Mouse (Mus musculus) kidney, adult 2 months (tissue): ENCODE results near the gene Npas1. TPM values are rescaled to one million over a fixed set of nuclear protein-coding genes. Genes with fewer than 3 reads are reported as not detected.

Source experiments
- DNase-seq: peaks from one replicate; pipeline ENCODE4 v3.0.0; 2021
- H3K27ac ChIP-seq: fragments of 200-500 bp; 2 replicates; pipeline ENCODE4 v1.5.1; 2012; ENCODE audit warnings: low read depth, low read length, control low read depth, inconsistent platforms; ENCODE audit not compliant: insufficient read depth
- H3K27me3 ChIP-seq: fragments of 200-500 bp; replicated peaks from 2 replicates; pipeline ENCODE4 v1.6.1; 2012; ENCODE audit warnings: mild to moderate bottlenecking, moderate library complexity, low read length, inconsistent platforms; ENCODE audit not compliant: control insufficient read depth, insufficient read depth
- H3K36me3 ChIP-seq: fragments of 200-500 bp; 2 replicates; pipeline ENCODE4 v1.6.1; 2012; ENCODE audit warnings: mild to moderate bottlenecking, moderate library complexity, low read length, inconsistent platforms; ENCODE audit not compliant: control insufficient read depth, insufficient read depth
- H3K4me1 ChIP-seq: fragments of 200-500 bp; 2 replicates; pipeline ENCODE4 v1.6.1; 2011; ENCODE audit warnings: low read length; ENCODE audit not compliant: control insufficient read depth, insufficient read depth
- H3K4me3 ChIP-seq: fragments of 200-500 bp; 2 replicates; pipeline ENCODE4 v1.5.1; 2011; ENCODE audit warnings: mild to moderate bottlenecking, low read depth, low read length, control low read depth; ENCODE audit not compliant: insufficient read depth
- CTCF ChIP-seq: fragments of 200-500 bp; conservative IDR thresholded peaks from 2 replicates; pipeline ENCODE4 v1.5.1; 2011; ENCODE audit warnings: low read depth, mild to moderate bottlenecking, control low read depth, low read length, moderate library complexity, mixed read lengths; ENCODE audit not compliant: insufficient read depth, insufficient read length
- POLR2A ChIP-seq: fragments of 200-500 bp; IDR thresholded peaks from one replicate; pipeline ENCODE4 v1.6.1; 2011; ENCODE audit warnings: low read depth, low read length, control low read depth
- WGBS: fragments of 180-500 bp; shearing (Covaris S2); methylation state at CpG from one replicate; pipeline ENCODE4 v1.1.7; 2018; 5-methylcytosine and 5-hydroxymethylcytosine counted together
- polyA plus RNA-seq: library from polyadenylated mRNA; depleted of rRNA; stranded (reverse); fragments of >200 nt; gene quantifications from 2 replicates; pipeline ENCODE4 v1.2.3, GENCODE M21; 2012

The Npas1 gene
- polyA plus RNA-seq, 1 experiment, result not detected

DNA sequence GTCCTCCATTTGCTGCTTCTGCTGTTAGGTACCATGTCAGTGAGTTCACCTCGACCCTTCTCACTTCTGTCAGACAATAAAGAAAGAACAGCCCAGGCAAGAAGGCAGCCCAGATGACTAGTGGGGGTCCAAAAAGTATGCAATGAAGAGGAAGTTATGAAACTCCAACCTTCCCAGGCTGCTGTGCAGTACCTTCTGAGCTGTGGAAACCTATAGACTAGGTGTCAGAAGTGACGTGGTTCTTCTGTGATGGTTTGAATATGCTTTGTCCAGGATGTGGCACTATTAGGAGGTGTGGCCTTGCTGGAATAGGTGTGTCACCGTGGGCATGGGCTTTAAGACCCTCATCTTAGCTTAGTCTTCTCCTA is 27.7 kb upstream of the Npas1 start:
- 90% methylated on average over 3 of the region's 3 CpGs for WGBS
- Histone ChIP-seq H3K4me3 (no peak overlapping the region), H3K27me3 (no peaks in the 10 kb centered on the region), H3K36me3 (no peaks in the 10 kb centered on the region; the same call in 1 of the 2 replicates), H3K4me1 (0 out of 2 replicates have a peak, but pooled peaks cover 5% of the 10 kb centered on the region), H3K27ac (no peak overlapping the region)
- no peak for TF ChIP-seq CTCF
- TF ChIP-seq POLR2A, result no peak
- DNase-seq, result no peak

DNA sequence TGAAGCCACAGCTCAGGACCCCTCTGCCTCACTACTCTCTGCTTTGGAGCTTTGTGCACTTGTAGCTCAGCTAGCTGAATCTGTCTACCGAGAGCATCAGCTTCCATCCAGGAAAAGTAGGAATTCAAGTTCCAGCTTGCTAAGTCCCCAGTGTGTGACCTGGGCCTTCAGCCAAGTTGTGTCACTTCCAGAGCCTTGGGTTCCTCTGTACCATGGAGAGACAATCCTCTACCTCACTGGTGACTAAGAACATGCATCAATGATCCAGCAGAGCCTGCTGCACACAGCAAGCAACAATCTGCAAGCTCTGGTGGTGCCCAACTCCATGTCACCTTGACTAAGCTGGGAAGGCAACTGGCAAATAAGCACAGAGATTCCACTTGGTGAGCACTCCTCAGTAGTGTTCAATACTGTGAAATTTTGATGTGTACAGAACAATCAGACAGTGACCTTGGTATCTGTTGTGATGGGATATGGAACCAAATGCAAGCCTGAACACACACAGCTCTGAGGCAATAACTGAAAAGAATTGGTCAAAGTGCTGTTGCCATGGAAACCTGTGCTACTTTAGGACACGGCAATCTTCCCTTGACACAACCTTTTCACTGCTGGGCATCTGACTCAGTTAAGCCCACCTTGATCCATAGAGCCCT is 27.2 kb upstream of the Npas1 start:
- Histone ChIP-seq H3K4me3 (no peak overlapping the region), H3K27me3 (no peaks in the 10 kb centered on the region), H3K27ac (no peak overlapping the region), H3K36me3 (no peaks in the 10 kb centered on the region; the same call in 1 of the 2 replicates), H3K4me1 (0 out of 2 replicates have a peak, but pooled peaks cover 5% of the 10 kb centered on the region)
- DNase-seq, result peak; percentile 46
- 35% methylated on average over 2 of the region's 2 CpGs for WGBS
- TF ChIP-seq POLR2A (no peak), CTCF (no peak)

DNA sequence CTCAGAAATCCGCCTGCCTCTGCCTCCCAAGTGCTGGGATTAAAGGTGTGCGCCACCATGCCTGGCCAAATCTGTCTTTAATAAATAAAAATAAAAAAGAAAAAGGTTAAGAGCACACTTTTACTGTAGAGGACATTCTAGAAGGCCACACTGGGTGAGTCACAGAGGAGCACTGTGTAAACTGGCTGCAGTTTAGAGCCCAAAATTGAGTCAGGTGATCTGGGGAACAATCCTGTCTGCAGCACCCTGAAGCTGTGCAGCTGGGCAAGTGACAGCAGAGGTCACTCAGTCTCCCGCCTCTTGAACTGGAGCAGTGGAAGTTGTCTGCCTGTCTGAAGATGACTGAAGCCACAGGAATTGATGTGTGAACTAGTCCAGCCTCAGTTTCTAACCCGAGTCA is 24.0 kb upstream of the Npas1 start:
- Histone ChIP-seq H3K4me3 (no peak overlapping the region), H3K27me3 (no peaks in the 10 kb centered on the region), H3K4me1 (0 out of 2 replicates have a peak, but pooled peaks cover 5% of the 10 kb centered on the region), H3K36me3 (no peaks in the 10 kb centered on the region; the same call in 1 of the 2 replicates), H3K27ac (no peak overlapping the region)
- no peak for TF ChIP-seq CTCF
- no peak for TF ChIP-seq POLR2A
- 85% methylated on average over 4 of the region's 4 CpGs for WGBS
- DNase-seq, result no peak

DNA sequence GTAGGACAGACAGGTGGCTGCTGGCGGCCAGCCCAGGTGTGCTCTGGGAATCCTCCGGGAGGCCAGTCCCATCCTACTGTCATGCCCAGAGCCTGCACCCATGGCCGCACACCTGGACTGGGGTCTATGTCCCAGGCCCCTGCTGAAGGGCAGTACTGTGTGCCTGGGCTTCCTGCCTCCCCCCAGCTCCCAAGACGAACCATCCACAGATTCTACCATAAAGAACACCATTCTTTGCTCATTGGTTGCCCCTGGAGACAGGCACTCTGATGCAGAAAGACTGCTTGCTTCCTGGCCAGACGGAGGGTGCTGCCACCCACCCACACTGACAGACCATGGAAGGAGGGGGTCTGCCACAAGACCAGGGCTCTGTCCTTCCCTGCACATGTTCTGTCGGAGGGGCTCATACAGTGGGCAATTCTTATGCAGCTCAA is 22.2 kb upstream of the Npas1 start:
- Histone ChIP-seq H3K27ac (no peak overlapping the region), H3K4me3 (no peak overlapping the region), H3K27me3 (no peaks in the 10 kb centered on the region), H3K4me1 (0 out of 2 replicates have a peak, but pooled peaks cover 4% of the 10 kb centered on the region), H3K36me3 (no peaks in the 10 kb centered on the region)
- TF ChIP-seq POLR2A (no peak), CTCF (no peak)
- 90% methylated on average over 6 of the region's 6 CpGs for WGBS
- DNase-seq, result no peak

DNA sequence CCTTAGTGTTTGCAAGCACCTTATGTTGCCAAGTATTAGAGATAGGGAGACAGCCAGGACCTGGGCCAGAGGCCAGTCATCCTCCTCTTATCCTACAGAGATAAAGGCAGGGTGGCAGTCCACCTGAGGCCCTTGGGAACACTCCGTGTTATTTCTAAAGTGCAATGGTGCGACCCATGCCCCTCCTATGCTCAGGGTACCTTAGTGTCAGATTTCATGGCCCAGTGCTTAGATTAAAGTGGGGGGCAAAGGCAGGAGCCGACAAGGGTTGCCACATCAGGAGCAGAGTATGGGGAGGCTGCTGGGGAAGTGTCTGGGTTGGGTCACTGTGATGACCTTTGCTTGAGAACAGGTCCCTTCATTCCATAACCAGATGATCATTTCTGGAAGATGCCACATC is 18.7 kb upstream of the Npas1 start:
- Histone ChIP-seq H3K27ac (no peak overlapping the region), H3K27me3 (no peaks in the 10 kb centered on the region), H3K4me1 (no peaks in the 10 kb centered on the region), H3K36me3 (no peaks in the 10 kb centered on the region), H3K4me3 (no peak overlapping the region)
- WGBS, result 65% methylated on average over 3 of the region's 3 CpGs
- DNase-seq, result no peak
- TF ChIP-seq POLR2A (no peak), CTCF (no peak)

DNA sequence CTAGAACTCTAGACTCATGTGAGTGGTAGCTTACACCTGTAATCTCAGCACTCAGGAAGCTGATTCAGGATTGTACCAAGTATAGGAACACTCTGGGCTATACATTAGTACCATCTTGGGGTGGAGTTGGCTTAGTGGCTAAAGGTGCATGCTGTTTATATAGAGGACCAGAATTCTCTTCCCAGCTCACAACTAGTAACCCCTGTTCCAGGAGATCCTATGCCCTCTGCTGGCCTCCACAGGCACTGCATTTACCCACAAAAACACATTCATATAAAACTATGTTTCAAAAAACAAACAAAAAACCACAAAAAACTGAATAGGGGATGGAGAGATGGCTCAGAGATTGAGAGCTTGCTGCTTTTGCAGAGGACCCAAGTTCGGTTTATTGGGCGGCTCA is 15.8 kb upstream of the Npas1 start:
- Histone ChIP-seq H3K4me3 (no peak overlapping the region), H3K27me3 (no peaks in the 10 kb centered on the region), H3K36me3 (no peaks in the 10 kb centered on the region), H3K27ac (no peak overlapping the region), H3K4me1 (no peaks in the 10 kb centered on the region)
- peak; percentile 46 for DNase-seq
- no peak for TF ChIP-seq POLR2A
- peak; percentile 69 for TF ChIP-seq CTCF
- WGBS, result 26% methylated on average over 2 of the region's 2 CpGs

DNA sequence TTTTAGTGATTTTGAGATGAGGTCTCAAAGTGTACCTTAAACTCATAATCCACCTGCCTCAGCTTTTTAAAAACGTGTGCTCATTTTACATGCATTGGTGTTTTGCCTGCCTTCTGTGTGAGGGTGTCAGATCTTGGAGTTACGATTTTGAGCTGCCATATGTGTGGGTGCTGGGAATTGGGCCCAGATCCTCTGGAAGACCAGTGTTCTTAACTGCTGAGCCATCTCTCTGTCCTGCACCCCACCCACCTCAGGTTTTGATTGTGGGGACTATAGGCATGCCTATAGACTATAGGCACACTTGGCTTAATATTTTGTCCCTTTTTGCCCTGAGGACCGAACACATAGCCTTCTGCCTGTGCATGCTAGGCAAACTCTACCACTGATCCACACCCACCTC is 14.7 kb upstream of the Npas1 start:
- no peaks in the 10 kb centered on the region for H3K36me3 ChIP-seq
- no peak overlapping the region for H3K27ac ChIP-seq
- H3K27me3 ChIP-seq, result no peaks in the 10 kb centered on the region
- TF ChIP-seq CTCF (no peak), POLR2A (no peak)
- no peak for DNase-seq
- WGBS, result 59% methylated on average over 3 of the region's 3 CpGs
- no peak overlapping the region for H3K4me3 ChIP-seq
- H3K4me1 ChIP-seq, result no peaks in the 10 kb centered on the region
